Mouse (Mus musculus) cerebellum, adult (tissue): ENCODE measurements at regions not wholly inside any gene's neighbourhood (a gene's known extent, or its start where the extent isn't known, plus 50 kb on each side); places are given as distances from the start of the nearest gene placed in this dataset.

Source experiments
- ATAC-seq: cut with Nextera tagmentation; 2 replicates; pipeline ENCODE4 v1.9.2; 2017; ENCODE audit warnings: mild to moderate bottlenecking, moderate library complexity, mixed read lengths; ENCODE audit not compliant: insufficient number of reproducible peaks, low FRiP score, low TSS enrichment

- no peak for ATAC-seq
Observed at GRCm38 (mm10) chr11:31721908-31722307, 50.2 kb upstream of the Bod1 start.

DNA sequence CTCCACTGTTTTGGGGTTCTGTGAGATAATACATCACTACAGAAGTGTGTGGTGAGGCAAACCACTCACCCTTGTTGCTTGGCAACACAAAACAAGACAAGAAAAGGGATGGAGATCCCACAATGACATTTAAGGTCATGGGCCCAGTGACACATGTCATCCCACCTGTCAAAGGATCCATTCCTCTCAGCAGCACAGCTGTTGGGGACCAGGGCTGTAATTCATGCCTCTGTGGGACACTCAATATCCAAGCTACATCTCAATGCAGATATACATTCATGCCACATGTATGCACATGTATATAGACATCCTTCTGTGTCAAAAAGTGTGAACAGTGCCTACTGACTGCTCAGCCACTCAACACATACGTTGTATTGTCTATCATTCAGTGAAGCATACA lies 52.8 kb upstream of the Bod1 start:
- no peak for ATAC-seq

DNA sequence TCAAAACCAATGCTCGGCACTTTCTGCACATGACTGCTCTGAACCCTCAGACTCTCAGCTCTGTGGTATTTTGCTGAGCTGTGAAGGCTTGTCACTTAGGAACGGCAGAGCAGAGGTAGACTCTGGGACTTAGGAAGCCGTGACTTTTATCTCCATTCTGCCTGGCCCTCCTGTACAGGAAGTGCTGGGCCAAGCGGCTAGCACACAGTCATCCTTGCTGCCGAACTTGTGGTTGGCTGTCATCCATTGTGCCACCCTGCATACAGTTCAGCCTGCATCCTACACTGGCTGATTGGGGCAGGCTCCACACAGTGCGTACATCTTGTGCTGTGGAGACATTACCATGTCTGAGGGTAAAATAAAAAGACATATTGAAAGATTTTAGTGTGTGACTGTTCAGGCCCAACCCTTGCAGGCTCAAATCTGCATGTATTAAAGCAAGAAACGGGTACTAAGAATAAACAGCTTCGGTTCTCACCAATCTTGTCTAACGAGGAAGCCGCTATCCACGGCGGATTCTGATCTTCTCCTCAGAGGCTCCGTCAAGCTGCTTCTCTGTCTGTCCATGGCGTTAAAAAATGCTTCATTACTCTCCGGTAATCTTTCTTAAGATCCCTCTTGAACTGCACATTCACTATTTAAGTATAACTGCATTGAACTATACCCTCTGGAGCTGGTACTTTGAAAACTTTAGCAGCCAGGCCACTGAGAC lies 54.4 kb upstream of the Bod1 start:
- no peak for ATAC-seq

- ATAC-seq: no peak
Observed at GRCm38 (mm10) chr11:31727289-31727688, 55.6 kb upstream of the Bod1 start.

GRCm38 (mm10) chr11:31729728-31730127 lies 58.0 kb upstream of the Bod1 start:
- ATAC-seq: no peak

DNA sequence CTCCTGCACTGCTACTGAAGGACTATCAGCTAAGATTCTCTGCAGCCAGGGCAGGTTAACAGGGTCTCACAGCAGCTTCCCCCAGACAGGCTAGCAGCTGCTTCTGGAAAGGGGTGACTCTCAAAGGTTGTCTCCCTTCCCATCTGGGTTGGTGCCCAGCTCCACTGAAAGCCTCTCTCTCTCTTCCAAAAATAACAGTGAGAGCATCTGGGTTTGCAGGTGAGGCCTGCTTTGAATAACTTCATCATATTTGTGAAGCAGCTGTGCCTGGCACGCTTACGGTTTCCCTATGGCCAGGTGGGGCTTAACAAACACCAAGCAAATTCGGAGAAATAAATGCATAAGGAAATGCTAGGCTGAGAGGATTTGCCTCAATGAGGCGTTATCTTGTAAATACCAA lies 58.5 kb upstream of the Bod1 start:
- no peak for ATAC-seq

- no peak for ATAC-seq
Observed at GRCm38 (mm10) chr11:31730680-31731079, 59.0 kb upstream of the Bod1 start.

DNA sequence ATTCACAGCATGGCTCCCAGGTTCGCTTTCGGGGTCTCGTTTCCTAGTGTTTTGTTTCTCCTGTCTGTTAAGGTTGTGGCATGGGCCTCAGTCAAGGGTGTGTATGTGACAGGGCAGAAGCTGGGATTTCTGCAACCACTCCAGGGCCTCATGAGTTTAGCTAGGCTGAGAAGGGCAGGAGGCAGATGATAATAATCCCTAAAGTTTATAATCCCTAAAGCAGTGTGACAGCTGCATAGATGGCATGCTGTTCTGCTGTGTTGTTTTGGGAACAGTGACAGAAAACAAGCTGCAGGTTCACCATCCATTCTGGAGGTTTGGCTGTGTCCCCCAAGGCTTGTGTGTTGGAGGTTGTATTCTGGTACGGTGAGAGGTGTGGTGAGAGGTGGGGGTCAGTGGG lies 59.8 kb upstream of the Bod1 start:
- no peak for ATAC-seq

GRCm38 (mm10) chr11:31732342-31732741 lies 60.7 kb upstream of the Bod1 start:
- no peak for ATAC-seq

DNA sequence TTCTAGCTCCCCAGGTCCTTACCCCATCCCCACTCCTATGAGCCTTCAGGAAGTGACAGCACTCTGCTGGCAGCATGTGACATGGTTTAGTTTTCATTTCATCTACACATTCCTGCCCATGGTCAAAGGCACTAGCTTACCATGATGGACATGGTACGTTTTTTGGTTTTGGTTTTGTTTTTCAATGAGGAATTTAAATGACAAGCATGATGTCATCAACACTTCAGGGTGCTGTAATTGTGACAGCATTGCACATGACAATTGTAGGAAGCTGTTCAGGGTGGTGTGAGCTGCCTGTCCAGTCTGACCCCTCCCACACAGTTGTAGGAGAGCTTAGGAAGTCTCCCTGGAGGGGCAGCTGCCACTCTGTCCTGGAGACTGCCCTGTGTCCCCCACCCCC lies 61.3 kb upstream of the Bod1 start:
- no peak for ATAC-seq

DNA sequence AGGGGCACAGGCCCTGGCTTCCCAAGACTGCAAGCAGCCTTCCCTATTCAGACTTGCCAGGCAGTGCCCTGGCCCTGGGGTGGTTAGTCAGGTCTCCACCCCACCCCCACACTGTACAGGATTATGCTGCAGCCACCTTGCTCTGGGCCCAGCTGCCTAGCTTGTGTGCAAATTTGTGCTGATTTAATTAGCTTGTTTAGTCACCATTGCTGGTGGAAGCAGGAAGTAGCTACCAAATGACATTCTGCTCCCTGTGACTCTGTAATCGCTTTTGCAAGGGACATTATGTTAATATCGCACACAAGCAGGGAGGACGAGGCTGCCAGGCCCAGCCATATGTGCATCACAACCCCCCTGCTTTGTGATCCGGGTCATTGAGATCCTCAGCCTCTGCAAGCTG lies 62.4 kb upstream of the Bod1 start:
- 0 out of 2 replicates have a peak, but pooled peaks have one; percentile 23 for ATAC-seq

- no peak for ATAC-seq
Observed at GRCm38 (mm10) chr11:31735257-31735656, 63.6 kb upstream of the Bod1 start.

- ATAC-seq: no peak
Observed at GRCm38 (mm10) chr11:31736086-31736485, 64.4 kb upstream of the Bod1 start.

DNA sequence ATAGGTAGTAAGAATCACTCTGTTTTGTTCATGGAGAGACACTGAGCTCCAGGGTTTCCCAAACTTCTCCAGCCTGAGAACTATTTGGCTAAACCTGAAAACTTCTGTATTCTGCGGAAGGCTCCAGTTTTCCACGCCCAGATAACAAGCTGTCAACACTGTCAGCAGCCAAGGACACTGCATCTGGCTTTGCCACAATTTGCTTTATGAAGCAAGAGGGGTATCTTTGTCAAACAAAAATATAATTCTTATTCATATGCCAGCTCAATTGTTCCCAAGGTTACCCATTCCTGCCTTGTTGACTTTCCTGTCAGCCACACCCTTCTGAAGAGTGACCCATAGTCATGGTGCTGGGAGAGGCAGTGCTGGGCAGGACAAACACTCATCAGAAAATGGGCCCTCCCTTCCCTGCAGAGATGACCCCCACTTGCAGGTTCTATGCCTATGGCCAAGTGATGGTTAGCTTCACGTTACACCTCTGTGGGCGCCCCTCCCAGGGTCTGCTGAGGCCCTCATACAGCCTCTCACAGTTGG lies 64.9 kb upstream of the Bod1 start:
- no peak for ATAC-seq

DNA sequence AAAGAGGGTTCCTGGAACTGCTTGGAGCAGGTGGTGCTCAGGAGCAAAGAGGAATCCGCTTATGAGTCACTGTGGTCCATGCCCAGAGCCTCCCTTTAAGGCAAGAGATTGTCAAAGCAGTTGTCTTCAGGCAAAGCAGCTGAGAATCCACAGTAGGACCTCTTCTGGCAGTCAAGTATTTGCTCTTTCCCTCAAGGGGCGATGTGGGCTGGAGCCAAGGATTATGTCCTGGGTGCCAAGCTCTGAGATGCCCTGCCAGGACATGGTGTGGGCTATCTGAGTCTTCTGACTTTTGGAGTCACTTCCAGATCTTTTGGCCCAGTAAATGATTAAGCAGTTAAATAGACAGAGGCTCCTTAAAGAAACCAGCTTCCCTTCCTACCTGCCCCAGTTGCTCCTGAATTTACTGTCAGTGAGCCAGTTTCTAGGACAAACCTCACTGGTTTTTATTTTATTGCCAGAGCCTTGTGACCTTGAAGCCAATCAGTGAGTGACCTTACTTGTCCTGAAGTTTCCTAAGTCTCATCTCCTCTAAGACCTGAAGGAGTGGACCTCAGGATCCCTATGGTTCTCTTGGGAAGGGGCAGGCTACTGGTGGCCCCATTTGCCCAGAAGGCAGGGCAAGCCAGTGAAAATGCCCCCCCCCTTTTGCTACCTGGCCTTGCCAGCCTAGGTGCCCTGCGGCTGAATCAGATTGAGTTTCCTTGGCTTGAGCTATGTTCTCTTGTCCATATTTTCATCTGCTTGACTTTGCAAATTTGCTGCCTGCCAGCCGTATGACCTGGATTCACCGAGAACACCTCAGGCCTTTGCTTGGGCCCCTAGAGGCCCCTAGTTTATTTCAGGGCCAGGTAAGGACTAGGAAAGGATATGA lies 66.7 kb upstream of the Bod1 start:
- ATAC-seq: peak; percentile 17; the same call in 1 of the 2 replicates

DNA sequence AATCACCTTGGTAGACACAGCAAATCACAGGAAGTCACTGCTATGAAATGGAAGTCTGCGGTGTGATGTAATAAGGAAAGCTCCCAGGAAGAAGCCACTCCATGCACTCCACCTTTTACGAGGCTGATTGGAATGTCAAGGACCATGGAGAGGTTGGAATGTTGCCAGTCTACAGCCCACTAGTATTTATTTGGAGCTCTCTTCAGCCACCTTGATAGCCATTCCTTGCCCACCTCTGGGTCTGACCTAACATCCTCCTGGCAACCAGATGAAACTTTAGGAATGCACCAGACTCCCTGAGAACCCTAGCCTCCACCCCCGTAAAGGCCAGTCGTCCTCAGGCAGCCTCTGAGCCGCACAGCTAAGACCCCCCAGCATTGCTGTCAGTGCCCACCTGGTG lies 68.7 kb upstream of the Bod1 start:
- no peak for ATAC-seq

DNA sequence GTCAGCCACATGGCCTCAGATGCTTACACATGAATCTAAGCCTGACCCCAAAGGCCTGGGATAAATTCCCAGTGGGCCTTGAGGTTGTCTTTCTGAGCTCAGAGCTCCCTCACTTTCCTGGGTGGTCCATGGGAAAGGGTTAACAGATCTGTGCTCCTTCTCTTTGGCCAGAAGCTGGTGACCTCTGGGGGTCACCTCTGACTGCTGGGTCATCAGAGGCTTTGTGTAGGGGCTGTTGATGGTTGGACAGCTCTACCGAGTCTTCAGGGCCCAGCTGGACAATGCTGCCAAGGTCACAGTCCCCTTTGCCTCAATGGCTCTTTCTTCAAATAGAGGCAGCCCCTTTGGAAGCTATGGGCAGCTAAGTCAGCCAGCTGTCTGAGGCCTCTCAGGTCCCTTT lies 70.5 kb upstream of the Bod1 start:
- no peak for ATAC-seq

DNA sequence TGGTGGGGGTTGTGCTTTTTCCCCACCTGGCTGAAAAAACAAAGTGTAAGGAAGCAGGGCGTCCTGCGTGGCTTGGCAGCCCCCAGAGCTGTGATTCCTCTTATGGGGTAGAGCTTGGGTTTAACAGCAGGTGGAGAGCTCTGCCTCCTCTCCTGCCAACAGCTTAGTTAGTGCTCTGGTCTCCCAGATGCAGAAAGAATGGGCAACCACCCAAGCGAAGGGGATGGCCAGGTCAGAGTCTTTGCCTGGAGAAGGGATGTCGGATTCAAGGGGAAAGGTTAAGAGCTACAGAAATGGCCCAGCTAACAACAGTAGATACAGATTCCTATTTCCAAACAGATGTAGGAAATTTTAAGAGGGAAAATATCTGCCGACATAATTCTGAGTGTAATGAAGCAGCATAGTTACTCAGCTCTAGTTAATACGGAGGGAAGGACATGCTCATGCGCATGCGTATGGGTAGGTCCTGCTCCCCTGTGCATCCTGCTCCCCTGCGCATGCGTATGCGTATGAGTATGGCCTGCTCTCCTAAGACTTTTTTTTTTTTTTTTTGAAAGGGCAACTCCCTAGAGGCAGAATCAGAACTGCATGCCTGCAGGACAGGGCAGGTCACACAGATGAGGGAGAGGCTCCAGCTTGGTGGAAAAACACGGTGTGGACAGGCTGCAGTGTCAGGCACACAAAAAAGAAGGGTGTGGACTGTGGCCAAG lies 72.5 kb upstream of the Bod1 start:
- no peak for ATAC-seq

DNA sequence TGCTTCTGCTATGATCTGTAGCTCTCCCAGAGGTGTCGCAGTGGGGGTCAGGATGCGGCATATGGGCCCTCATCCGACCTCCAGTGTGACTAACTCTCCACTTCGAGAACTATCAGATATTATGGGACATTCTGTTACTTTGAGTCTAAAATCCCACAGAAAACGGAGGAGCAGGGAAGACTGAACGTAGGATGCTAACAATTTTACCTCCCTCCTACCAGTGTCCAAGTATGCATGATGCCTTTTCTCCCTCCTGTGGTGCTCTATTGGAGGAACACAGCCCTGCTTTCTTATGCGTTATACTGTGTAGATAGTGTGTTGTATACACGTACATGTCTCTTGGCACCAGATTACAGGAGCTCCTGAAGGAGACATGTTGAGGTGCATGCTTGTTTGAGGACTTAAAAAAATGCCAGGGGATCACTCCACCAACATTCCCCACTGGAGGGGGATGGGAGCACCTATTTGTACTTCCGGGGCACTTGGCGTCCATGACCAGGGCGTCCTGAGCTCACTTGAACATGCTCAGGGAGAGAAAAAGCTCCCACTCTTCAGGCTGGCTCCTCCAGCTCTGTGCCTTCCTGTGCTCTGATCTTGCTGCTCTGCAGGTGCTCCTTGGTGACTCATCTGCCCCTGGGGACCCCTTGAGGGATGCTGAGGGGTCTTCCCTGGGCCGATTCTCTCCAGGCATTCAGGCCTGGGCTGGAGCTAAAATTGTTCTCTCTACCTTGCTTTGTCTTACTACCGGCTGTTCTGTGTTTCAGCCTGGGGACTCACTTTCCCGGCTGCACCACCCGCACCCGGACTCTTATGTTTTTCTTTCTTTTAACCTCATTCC lies 73.6 kb upstream of the Bod1 start:
- no peak for ATAC-seq

DNA sequence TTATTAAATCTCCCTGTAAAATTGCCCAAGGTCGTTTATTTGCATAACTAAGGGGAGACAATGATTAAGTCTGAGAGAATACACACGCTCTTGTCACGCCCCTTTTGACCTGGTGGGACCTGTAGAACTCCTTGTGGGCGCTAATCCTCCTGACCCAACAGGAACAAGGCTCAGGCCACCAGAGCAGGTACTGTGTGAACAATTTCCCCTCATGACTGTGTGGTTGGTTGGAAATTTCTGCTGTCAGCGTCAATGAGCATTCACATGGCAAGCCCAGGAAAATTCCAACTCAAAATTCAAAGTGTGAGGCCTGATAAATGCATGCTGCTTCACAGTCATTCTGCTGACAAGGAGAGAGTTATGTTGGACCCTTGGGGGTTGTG lies 74.2 kb upstream of the Bod1 start:
- no peak for ATAC-seq
